Mouse (Mus musculus): ENCODE data around the gene Eif1ad. TPM values are rescaled to one million over a fixed set of nuclear protein-coding genes. Genes with fewer than 3 reads are reported as not detected.

The Eif1ad gene
- polyA plus RNA-seq, 1 experiment from 2014 or later: 38.7 TPM

GRCm38 (mm10) chr19:5420579-5420978 is 54.0 kb downstream of the Eif1ad start:
- Histone ChIP-seq H3K4me2 (ENCODE audit: low read depth, low read length) (no peak overlapping the region), H3K9ac (replicated peaks; ENCODE audit: low read depth, low read length) (no peak overlapping the region), H3K4me1 (ENCODE audit: control insufficient read depth, insufficient read depth, low read length) (peaks cover 11% of the 10 kb centered on the region), H3K9me3 (ENCODE audit: control insufficient read depth, low read length) (no peaks in the 10 kb centered on the region), H3K4me3 (ENCODE audit: low read depth, low read length) (no peak overlapping the region), H3K27me3 (ENCODE audit: control insufficient read depth, insufficient read depth, low read length) (no peaks in the 10 kb centered on the region), H3K36me3 (ENCODE audit: control insufficient read depth, insufficient read depth, low read length) (peaks cover 9% of the 10 kb centered on the region; the same call in 1 of the 2 replicates), H3K27ac (ENCODE audit: low read depth, low read length) (no peak overlapping the region)
- WGBS: 95% methylated on average over 6 of the region's 6 CpGs
- no peak for ATAC-seq (ENCODE audit: low read depth)

Other genes with a start within 250 kb of the Eif1ad start
- 84.6 and 91.9 TPM in 2 replicates for gene Klc2, start 248.2 kb upstream of the Eif1ad start, polyA plus RNA-seq (2014; fragmentation: Nextera tagmentation; extraction: Ambion mirVana)
- 56.9 TPM in 2 replicates for gene Pacs1, start 93.6 kb upstream of the Eif1ad start, polyA plus RNA-seq (2014; fragmentation: Nextera tagmentation; extraction: Ambion mirVana)
- gene Sf3b2, start 71.3 kb upstream of the Eif1ad start, polyA plus RNA-seq (2014; fragmentation: Nextera tagmentation; extraction: Ambion mirVana): 321 and 329 TPM in 2 replicates
- 31.0 and 38.3 TPM in 2 replicates for gene Gal3st3, start 68.4 kb upstream of the Eif1ad start, polyA plus RNA-seq (2014; fragmentation: Nextera tagmentation; extraction: Ambion mirVana)
- gene Catsper1, start 31.0 kb upstream of the Eif1ad start, polyA plus RNA-seq (2014; fragmentation: Nextera tagmentation; extraction: Ambion mirVana): not detected in 2 replicates
- 10.7 and 10.8 TPM in 2 replicates for gene Cst6, start 17.2 kb upstream of the Eif1ad start, polyA plus RNA-seq (2014; fragmentation: Nextera tagmentation; extraction: Ambion mirVana)
- 274 and 327 TPM in 2 replicates for gene Banf1, start 427 bp downstream of the Eif1ad start, polyA plus RNA-seq (2014; fragmentation: Nextera tagmentation; extraction: Ambion mirVana)
- 55.6 and 69.2 TPM in 2 replicates for gene Sart1, start 22.0 kb downstream of the Eif1ad start, polyA plus RNA-seq (2014; fragmentation: Nextera tagmentation; extraction: Ambion mirVana)
- gene Tsga10ip, start 35.8 kb downstream of the Eif1ad start, polyA plus RNA-seq (2014; fragmentation: Nextera tagmentation; extraction: Ambion mirVana): not detected in 2 replicates
- 208 and 254 TPM in 2 replicates for gene Drap1, start 58.2 kb downstream of the Eif1ad start, polyA plus RNA-seq (2014; fragmentation: Nextera tagmentation; extraction: Ambion mirVana)
- 57.0 and 67.2 TPM in 2 replicates for gene AI837181, start 58.4 kb downstream of the Eif1ad start, polyA plus RNA-seq (2014; fragmentation: Nextera tagmentation; extraction: Ambion mirVana)
- gene Fosl1, start 80.8 kb downstream of the Eif1ad start, polyA plus RNA-seq (2014; fragmentation: Nextera tagmentation; extraction: Ambion mirVana): not detected in 2 replicates
- gene Ccdc85b, start 91.2 kb downstream of the Eif1ad start, polyA plus RNA-seq (2014; fragmentation: Nextera tagmentation; extraction: Ambion mirVana): 8.0 and 11.0 TPM in 2 replicates
- 169 and 179 TPM in 2 replicates for gene Fibp, start 93.9 kb downstream of the Eif1ad start, polyA plus RNA-seq (2014; fragmentation: Nextera tagmentation; extraction: Ambion mirVana)
- 4.2 and 4.4 TPM in 2 replicates for gene Ctsw, start 101.8 kb downstream of the Eif1ad start, polyA plus RNA-seq (2014; fragmentation: Nextera tagmentation; extraction: Ambion mirVana)
- gene Efemp2, start 107.2 kb downstream of the Eif1ad start, polyA plus RNA-seq (2014; fragmentation: Nextera tagmentation; extraction: Ambion mirVana): 30.4 and 45.1 TPM in 2 replicates
- 43.6 and 45.3 TPM in 2 replicates for gene Mus81, start 121.7 kb downstream of the Eif1ad start, polyA plus RNA-seq (2014; fragmentation: Nextera tagmentation; extraction: Ambion mirVana)
- 3,473 and 3,739 TPM in 2 replicates for gene Cfl1, start 123.7 kb downstream of the Eif1ad start, polyA plus RNA-seq (2014; fragmentation: Nextera tagmentation; extraction: Ambion mirVana)
- 0.71 and 0.75 TPM in 2 replicates for gene 1700020D05Rik, start 137.0 kb downstream of the Eif1ad start, polyA plus RNA-seq (2014; fragmentation: Nextera tagmentation; extraction: Ambion mirVana)
- gene Snx32, start 143.8 kb downstream of the Eif1ad start, polyA plus RNA-seq (2014; fragmentation: Nextera tagmentation; extraction: Ambion mirVana): 95.2 and 107 TPM in 2 replicates
- 0.14 TPM in 1 of 2 replicates, not detected in the other for gene Ovol1, start 193.9 kb downstream of the Eif1ad start, polyA plus RNA-seq (2014; fragmentation: Nextera tagmentation; extraction: Ambion mirVana)
- gene Ap5b1, start 201.3 kb downstream of the Eif1ad start, polyA plus RNA-seq (2014; fragmentation: Nextera tagmentation; extraction: Ambion mirVana): 2.6 and 3.7 TPM in 2 replicates
- gene Rnaseh2c, start 235.1 kb downstream of the Eif1ad start, polyA plus RNA-seq (2014; fragmentation: Nextera tagmentation; extraction: Ambion mirVana): 49.8 and 51.7 TPM in 2 replicates
- 45.6 and 47.3 TPM in 2 replicates for gene Kat5, start 243.5 kb downstream of the Eif1ad start, polyA plus RNA-seq (2014; fragmentation: Nextera tagmentation; extraction: Ambion mirVana)

Data from neural tube, embryonic 14.5 days (tissue).